Mouse (Mus musculus) limb, embryonic 14.5 days (tissue): ENCODE results near the gene Mypn. TPM values are rescaled to one million over a fixed set of nuclear protein-coding genes. Genes with fewer than 3 reads are reported as not detected.

Experiments
- ATAC-seq: fragments of 200-750 bp; cut with Nextera tagmentation; 2 replicates; pipeline ENCODE4 v1.8.0; 2017; ENCODE audit warnings: low read depth, moderate number of reproducible peaks, moderate TSS enrichment; ENCODE audit not compliant: low FRiP score
- DNase-seq: peaks from one replicate; pipeline ENCODE4 v3.0.0-alpha.2; 2015; ENCODE audit warnings: low spot score
- H3K27ac ChIP-seq: fragments of 300-500 bp; sonication (generic); replicated peaks from 2 replicates; pipeline ENCODE4 v1.5.1; 2014; ENCODE audit warnings: low read depth, mild to moderate bottlenecking, low read length, moderate library complexity, mixed read lengths
- H3K27me3 ChIP-seq: fragments of 300-500 bp; sonication (generic); 2 replicates; pipeline ENCODE4 v1.6.1; 2014; ENCODE audit warnings: low read length, mixed read lengths; ENCODE audit not compliant: control insufficient read depth, insufficient read depth
- H3K36me3 ChIP-seq: fragments of 300-500 bp; sonication (generic); 2 replicates; pipeline ENCODE4 v1.6.1; 2014; ENCODE audit warnings: mild to moderate bottlenecking, low read length, moderate library complexity, mixed read lengths; ENCODE audit not compliant: control insufficient read depth, insufficient read depth
- H3K4me1 ChIP-seq: fragments of 300-500 bp; sonication (generic); 2 replicates; pipeline ENCODE4 v1.6.1; 2014; ENCODE audit warnings: antibody characterized with exemption, low read length, mixed read lengths; ENCODE audit not compliant: control insufficient read depth, insufficient read depth
- H3K4me2 ChIP-seq: fragments of 300-500 bp; sonication (generic); replicated peaks from 2 replicates; pipeline ENCODE4 v1.6.1; 2014; ENCODE audit warnings: low read depth, mild to moderate bottlenecking, low read length, moderate library complexity; ENCODE audit not compliant: severe bottlenecking
- H3K4me3 ChIP-seq: fragments of 300-500 bp; sonication (generic); replicated peaks from 2 replicates; pipeline ENCODE4 v1.5.1; 2014; ENCODE audit warnings: low read length
- H3K9ac ChIP-seq: fragments of 300-500 bp; sonication (generic); 2 replicates; pipeline ENCODE4 v1.6.1; 2014; ENCODE audit warnings: mild to moderate bottlenecking, low read depth, low read length, moderate library complexity; ENCODE audit not compliant: severe bottlenecking
- H3K9me3 ChIP-seq: fragments of 300-500 bp; sonication (generic); 2 replicates; pipeline ENCODE4 v1.6.1; 2016; ENCODE audit warnings: low read length; ENCODE audit not compliant: control insufficient read depth
- POLR2A ChIP-seq: fragments of 200-500 bp; IDR thresholded peaks from 2 replicates; pipeline ENCODE4 v1.8.0; 2012; ENCODE audit warnings: inconsistent platforms, mild to moderate bottlenecking, moderate library complexity, borderline replicate concordance; ENCODE audit not compliant: insufficient read depth, insufficient read length; ENCODE audit errors: extremely low read depth
- WGBS: fragments of 180-500 bp; shearing (Covaris S2); extraction: QIAGEN DNeasy Blood & Tissue Kit; methylation state at CpG from one replicate; pipeline ENCODE4 v1.1.7; 2014; 5-methylcytosine and 5-hydroxymethylcytosine counted together
- polyA plus RNA-seq, 2 experiments: library from polyadenylated mRNA; depleted of rRNA in 1 of 2; stranded (reverse) in 1 of 2; unstranded in 1 of 2; fragments of >200 nt; fragmentation: Nextera tagmentation in 1 of 2; extraction: Ambion mirVana in 1 of 2; gene quantifications; 2 replicates each; pipeline versions ENCODE4 v1.2.1 to v1.2.3; 2012 to 2014

Mypn gene
- polyA plus RNA-seq, 2 experiments, result 4.8 to 5.4 TPM

- no peak for TF ChIP-seq POLR2A
- WGBS, result 92% methylated on average over 9 of the region's 9 CpGs
- no peak for DNase-seq
Measured at GRCm38 (mm10) chr10:63116376-63116775, 87.4 kb downstream of the Mypn start.

GRCm38 (mm10) chr10:63115881-63116280, 87.9 kb downstream of the Mypn start:
- ATAC-seq, result no peak
- WGBS, result 83% methylated on average over 15 of the region's 15 CpGs

More at GRCm38 (mm10) chr10:63116376-63116775, 87.4 kb downstream of the Mypn start:
- no peaks in the 10 kb centered on the region for H3K27me3 ChIP-seq
- H3K4me1 ChIP-seq, result no peaks in the 10 kb centered on the region
- no peak overlapping the region for H3K4me2 ChIP-seq
- no peaks in the 10 kb centered on the region for H3K9me3 ChIP-seq
- H3K4me3 ChIP-seq, result no peak overlapping the region
- H3K27ac ChIP-seq, result no peak overlapping the region
- H3K9ac ChIP-seq, result no peak overlapping the region
- ATAC-seq, result no peak
- H3K36me3 ChIP-seq, result no peaks in the 10 kb centered on the region

GRCm38 (mm10) chr10:63113716-63114360, 89.9 kb downstream of the Mypn start:
- Histone ChIP-seq H3K27ac (no peak overlapping the region), H3K9me3 (no peaks in the 10 kb centered on the region), H3K4me1 (no peaks in the 10 kb centered on the region), H3K36me3 (no peaks in the 10 kb centered on the region), H3K4me2 (no peak overlapping the region), H3K27me3 (no peaks in the 10 kb centered on the region), H3K4me3 (no peak overlapping the region), H3K9ac (no peak overlapping the region)
- WGBS, result 84% methylated on average over 6 of the region's 6 CpGs
- ATAC-seq (no peak), DNase-seq (no peak)
- TF ChIP-seq POLR2A, result no peak

More at GRCm38 (mm10) chr10:63115881-63116280, 87.9 kb downstream of the Mypn start:
- Histone ChIP-seq H3K27me3 (no peaks in the 10 kb centered on the region), H3K36me3 (no peaks in the 10 kb centered on the region), H3K9ac (no peak overlapping the region), H3K27ac (no peak overlapping the region), H3K9me3 (no peaks in the 10 kb centered on the region), H3K4me1 (no peaks in the 10 kb centered on the region), H3K4me3 (no peak overlapping the region), H3K4me2 (no peak overlapping the region)
- no peak for DNase-seq
- TF ChIP-seq POLR2A, result no peak

DNA sequence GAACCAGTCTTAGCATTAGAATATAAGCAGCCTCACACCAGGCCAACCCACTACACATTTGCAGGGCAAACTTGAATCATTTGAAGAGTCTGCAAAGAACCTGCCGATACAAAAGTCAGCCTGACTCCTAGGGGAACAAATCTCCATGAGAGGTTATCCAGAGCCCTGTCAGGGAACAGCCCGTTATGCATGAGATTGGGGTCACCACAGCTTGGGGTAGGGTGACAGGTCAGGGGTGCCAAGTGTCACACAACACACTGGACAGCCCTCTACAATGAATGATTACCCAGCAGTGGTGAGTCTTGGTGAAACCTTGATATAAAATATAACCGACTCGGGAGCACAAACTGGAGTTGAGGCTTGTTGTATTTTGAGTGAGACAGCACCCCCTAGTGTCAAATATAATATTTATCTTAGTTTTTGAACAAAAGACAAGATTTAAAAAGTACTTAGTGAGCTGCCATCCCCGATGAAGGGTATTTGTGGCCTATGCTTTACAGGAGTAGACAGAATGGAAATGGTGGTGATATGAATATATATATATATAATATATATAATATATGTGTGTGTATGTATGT, 90.6 kb downstream of the Mypn start:
- peak; percentile 46 for DNase-seq
- no peak for ATAC-seq
- Histone ChIP-seq H3K4me1 (no peaks in the 10 kb centered on the region), H3K4me3 (no peak overlapping the region), H3K9ac (no peak overlapping the region), H3K27me3 (no peaks in the 10 kb centered on the region), H3K27ac (no peak overlapping the region), H3K36me3 (no peaks in the 10 kb centered on the region), H3K4me2 (no peak overlapping the region), H3K9me3 (no peaks in the 10 kb centered on the region)
- TF ChIP-seq POLR2A, result no peak
- 48% methylated on average over 5 of the region's 5 CpGs for WGBS

GRCm38 (mm10) chr10:63100657-63101056, 103.1 kb downstream of the Mypn start:
- H3K9me3 ChIP-seq, result no peaks in the 10 kb centered on the region
- H3K27me3 ChIP-seq, result 0 out of 2 replicates have a peak, but pooled peaks cover 3% of the 10 kb centered on the region
- H3K27ac ChIP-seq, result no peak overlapping the region
- peak overlapping the region; percentile 60 for H3K9ac ChIP-seq
- 14% methylated on average over 9 of the region's 9 CpGs for WGBS
- TF ChIP-seq POLR2A, result no peak
- DNase-seq (no peak), ATAC-seq (no peak)
- H3K4me2 ChIP-seq, result peak overlapping the region; percentile 92
- H3K4me3 ChIP-seq, result peak overlapping the region; percentile 59
- H3K4me1 ChIP-seq, result no peaks in the 10 kb centered on the region
- no peaks in the 10 kb centered on the region for H3K36me3 ChIP-seq
